Mouse (Mus musculus) C2C12 (cell line): ENCODE results near the gene Tnni3k. TPM values are rescaled to one million over a fixed set of nuclear protein-coding genes. Genes with fewer than 3 reads are reported as not detected.

Source experiments
- H3K27me3 ChIP-seq: one replicate; pipeline ENCODE4 v1.6.1; 2011; ENCODE audit not compliant: control insufficient read depth, insufficient read depth, insufficient read length
- H3K36me3 ChIP-seq: one replicate; pipeline ENCODE4 v1.6.1; 2011; ENCODE audit not compliant: control insufficient read depth, insufficient read depth
- H3K4me3 ChIP-seq: one replicate; pipeline ENCODE4 v1.5.1; 2011; ENCODE audit warnings: mild to moderate bottlenecking, control low read depth; ENCODE audit not compliant: poor library complexity, insufficient read depth, severe bottlenecking
- H3K79me2 ChIP-seq: one replicate; pipeline ENCODE4 v1.6.1; 2011; ENCODE audit not compliant: control insufficient read depth, insufficient read depth
- H3K79me3 ChIP-seq: one replicate; pipeline ENCODE4 v1.6.1; 2011; ENCODE audit warnings: low read depth, control low read depth
- H3ac ChIP-seq: one replicate; pipeline ENCODE3; 2011; ENCODE audit warnings: low read depth; ENCODE audit not compliant: control insufficient read depth, insufficient read length
- CEBPB ChIP-seq: IDR thresholded peaks from one replicate; pipeline ENCODE4 v1.6.1; 2011; ENCODE audit warnings: low read depth, mild to moderate bottlenecking, control low read depth, moderate library complexity
- CTCF ChIP-seq: IDR thresholded peaks from one replicate; pipeline ENCODE4 v1.5.1; 2011; ENCODE audit not compliant: control insufficient read depth, insufficient read depth, insufficient read length
- FOSL1 ChIP-seq: IDR thresholded peaks from one replicate; pipeline ENCODE4 v1.8.0; 2011; ENCODE audit warnings: mild to moderate bottlenecking, low read length; ENCODE audit not compliant: poor library complexity, insufficient read depth, severe bottlenecking
- MAX ChIP-seq: IDR thresholded peaks from one replicate; pipeline ENCODE4 v1.6.1; 2011; ENCODE audit warnings: mild to moderate bottlenecking, control low read depth
- MYOD1 ChIP-seq: IDR thresholded peaks from one replicate; pipeline ENCODE4 v1.6.1; 2011; ENCODE audit warnings: low read depth; ENCODE audit not compliant: control insufficient read depth, insufficient read length
- MYOG ChIP-seq: IDR thresholded peaks from one replicate; pipeline ENCODE4 v1.6.1; 2011; ENCODE audit not compliant: control insufficient read depth, insufficient read length; ENCODE audit errors: extremely low read depth
- USF1 ChIP-seq: IDR thresholded peaks from one replicate; pipeline ENCODE4 v1.6.1; 2011; ENCODE audit warnings: low read depth, mild to moderate bottlenecking, control low read depth, moderate library complexity
- polyA plus RNA-seq: library from polyadenylated mRNA; unstranded; fragments of >200 nt; fragmentation: generic; extraction: Trizol; gene quantifications from one replicate; pipeline ENCODE4 v1.2.1, GENCODE M21; 2012; ENCODE audit warnings: missing spikeins

Tnni3k gene
- polyA plus RNA-seq, 1 experiment = 0.30 TPM

DNA sequence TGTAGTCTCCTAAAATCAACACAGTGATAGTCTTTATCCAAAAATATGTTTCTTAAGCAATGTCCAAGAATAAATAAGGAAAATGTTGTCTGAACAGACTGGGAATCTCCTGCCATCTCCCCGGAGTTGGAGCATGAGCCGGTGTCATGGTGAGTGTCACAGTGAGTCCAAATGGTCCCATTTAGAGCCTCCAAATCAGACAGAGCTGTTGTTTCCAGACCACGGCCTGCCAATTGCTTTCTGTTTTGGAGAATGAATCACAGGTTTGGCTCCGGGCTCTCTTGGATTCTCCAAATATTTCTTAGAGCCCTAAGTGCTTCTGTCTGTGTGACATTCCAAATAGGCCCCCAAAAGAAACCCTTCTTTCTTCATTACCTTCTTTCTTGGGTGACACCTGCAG, 256.4 kb downstream of the Tnni3k start:
- no peak overlapping the region for H3ac ChIP-seq
- no peaks in the 10 kb centered on the region for H3K79me2 ChIP-seq
- TF ChIP-seq MYOG = no peak
- no peak for TF ChIP-seq CTCF
- no peak for TF ChIP-seq USF1
- no peak for TF ChIP-seq FOSL1
- no peak for TF ChIP-seq MAX
- no peak for TF ChIP-seq MYOD1
- TF ChIP-seq CEBPB = no peak
- H3K4me3 ChIP-seq = no peak overlapping the region
- no peaks in the 10 kb centered on the region for H3K36me3 ChIP-seq
- no peaks in the 10 kb centered on the region for H3K79me3 ChIP-seq
- H3K27me3 ChIP-seq = no peaks in the 10 kb centered on the region

DNA sequence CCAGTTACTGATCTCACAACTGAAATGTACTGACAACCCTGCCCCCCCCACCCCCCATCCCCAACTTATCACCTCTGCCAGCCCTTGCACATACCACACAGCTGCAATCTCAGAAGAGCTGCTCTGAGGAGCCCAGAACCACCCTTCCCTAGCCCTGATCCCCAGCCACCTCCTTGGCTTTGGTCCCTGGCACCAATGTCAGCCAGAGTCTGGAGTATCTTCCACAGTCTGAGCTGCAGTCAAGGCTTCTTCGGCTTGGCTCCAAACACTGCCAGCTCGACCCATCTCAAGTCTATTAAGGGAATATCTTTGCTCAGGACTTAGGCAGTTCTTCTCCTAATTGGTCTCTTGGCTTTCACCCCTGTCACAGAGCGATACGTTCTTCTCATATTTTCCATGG, 261.6 kb downstream of the Tnni3k start:
- H3K36me3 ChIP-seq = no peaks in the 10 kb centered on the region
- no peaks in the 10 kb centered on the region for H3K27me3 ChIP-seq
- H3K79me3 ChIP-seq = no peaks in the 10 kb centered on the region
- H3K4me3 ChIP-seq = no peak overlapping the region
- TF ChIP-seq MYOD1 (no peak), USF1 (no peak), FOSL1 (no peak), CEBPB (no peak), CTCF (no peak), MYOG (no peak), MAX (no peak)
- no peaks in the 10 kb centered on the region for H3K79me2 ChIP-seq
- H3ac ChIP-seq = no peak overlapping the region

DNA sequence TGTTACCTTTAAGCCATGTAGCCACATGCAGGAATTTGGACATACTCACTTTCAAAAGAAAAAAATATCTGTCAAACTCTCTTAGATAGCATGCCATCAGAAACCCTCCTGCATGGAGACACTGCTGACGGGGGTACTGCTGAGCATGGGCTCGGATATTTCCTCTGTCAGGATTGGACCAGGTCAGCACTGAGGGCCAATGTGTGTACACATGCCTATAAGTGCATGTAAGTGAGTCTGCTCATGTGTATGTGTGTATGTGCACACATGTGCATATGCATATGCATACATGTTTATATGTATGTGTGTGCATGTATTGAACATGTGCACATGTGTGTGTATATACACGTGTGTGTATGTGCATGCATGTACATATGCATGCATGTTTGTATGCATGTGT, 267.6 kb downstream of the Tnni3k start:
- Histone ChIP-seq H3ac (no peak overlapping the region), H3K79me3 (no peaks in the 10 kb centered on the region), H3K36me3 (no peaks in the 10 kb centered on the region), H3K27me3 (no peaks in the 10 kb centered on the region), H3K79me2 (no peaks in the 10 kb centered on the region), H3K4me3 (no peak overlapping the region)
- TF ChIP-seq MYOD1 (no peak), USF1 (no peak)

DNA sequence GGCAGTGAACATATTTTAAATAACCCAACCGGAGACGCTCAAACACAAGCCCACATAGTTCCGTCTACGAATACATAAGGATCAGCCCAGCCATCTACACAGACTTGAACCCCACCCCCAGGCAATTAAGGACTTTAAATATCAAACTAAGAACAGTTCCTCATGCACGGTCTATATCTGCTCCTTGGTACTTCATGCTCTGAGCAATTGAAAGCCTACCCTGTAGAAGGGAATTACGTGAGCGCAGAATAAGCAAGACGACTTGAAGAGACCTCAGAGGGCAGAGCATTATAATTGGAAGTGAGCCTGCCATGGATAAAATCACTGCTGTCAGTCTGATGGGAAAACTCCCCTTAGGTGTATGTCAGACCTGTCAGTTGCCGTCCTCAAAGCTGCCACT, 268.9 kb downstream of the Tnni3k start:
- TF ChIP-seq MAX (no peak), MYOD1 (no peak), CEBPB (no peak), FOSL1 (no peak)
- Histone ChIP-seq H3K79me3 (no peaks in the 10 kb centered on the region), H3K36me3 (no peaks in the 10 kb centered on the region)

DNA sequence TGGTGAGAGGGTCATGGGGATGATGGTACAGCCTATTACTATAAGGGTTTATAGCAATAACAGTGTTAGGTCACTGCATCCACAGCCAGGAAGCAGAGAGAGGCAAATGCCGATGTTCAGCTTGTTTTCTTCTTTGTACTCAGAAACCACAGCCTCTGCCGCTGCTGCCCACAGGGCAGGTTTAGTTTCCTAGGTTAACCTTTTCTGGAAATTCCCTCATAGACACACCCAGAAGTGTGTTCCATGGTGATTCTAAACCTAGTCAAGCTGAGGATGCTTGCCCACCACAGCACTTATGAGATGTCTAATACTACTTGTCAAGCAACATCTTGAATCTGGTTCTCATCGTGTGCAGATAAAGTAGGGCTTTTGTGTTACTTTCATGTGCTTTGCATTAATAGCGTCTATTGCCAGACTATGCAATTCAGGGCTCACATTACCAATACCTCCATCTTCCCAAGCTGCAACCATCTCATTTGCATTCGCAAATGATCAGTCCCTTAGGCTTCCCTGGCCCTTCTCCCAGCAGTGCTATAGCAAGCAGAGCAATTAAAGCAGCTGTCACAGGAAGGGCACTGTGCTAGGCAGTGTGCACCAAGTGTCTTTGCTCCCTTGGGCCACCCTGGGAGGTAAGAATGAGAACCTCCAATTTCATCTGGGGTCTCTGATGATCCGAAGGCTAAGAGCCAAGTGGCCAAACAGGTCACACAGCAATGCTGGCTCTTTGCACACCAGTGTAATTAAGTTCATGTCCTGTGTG, 276.2 kb downstream of the Tnni3k start:
- no peaks in the 10 kb centered on the region for H3K36me3 ChIP-seq
- peaks cover 4% of the 10 kb centered on the region for H3K27me3 ChIP-seq
- no peak for TF ChIP-seq USF1
- H3K79me2 ChIP-seq = no peaks in the 10 kb centered on the region
- H3ac ChIP-seq = no peak overlapping the region
- no peaks in the 10 kb centered on the region for H3K79me3 ChIP-seq
- no peak overlapping the region for H3K4me3 ChIP-seq

More for the DNA sequence above, 268.9 kb downstream of the Tnni3k start:
- H3K27me3 ChIP-seq = peaks cover under 1% of the 10 kb centered on the region
- no peak overlapping the region for H3K4me3 ChIP-seq
- no peak overlapping the region for H3ac ChIP-seq
- no peaks in the 10 kb centered on the region for H3K79me2 ChIP-seq

DNA sequence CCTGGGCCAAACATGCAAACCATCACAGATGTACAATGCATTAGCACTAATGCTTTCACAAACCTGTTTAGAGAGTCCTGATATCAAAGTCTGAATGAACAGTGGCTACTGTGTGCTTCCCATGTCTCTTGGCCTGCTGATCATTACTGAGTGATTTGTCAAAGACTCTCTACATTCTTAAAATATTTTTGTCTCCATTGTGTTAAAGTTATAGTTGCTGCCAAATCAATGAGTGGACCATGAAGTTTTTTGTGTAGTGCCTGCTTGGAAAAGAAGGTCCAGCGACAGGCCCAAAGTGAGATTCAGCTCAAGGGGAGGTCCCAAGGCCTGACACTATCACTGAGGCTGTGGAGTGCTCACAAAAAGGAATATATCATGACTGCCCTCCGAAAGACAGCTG, 283.6 kb downstream of the Tnni3k start:
- TF ChIP-seq USF1 (no peak), CEBPB (no peak), MAX (no peak), MYOG (no peak), MYOD1 (no peak), CTCF (no peak), FOSL1 (no peak)
- Histone ChIP-seq H3ac (no peak overlapping the region), H3K36me3 (no peaks in the 10 kb centered on the region), H3K4me3 (no peak overlapping the region), H3K27me3 (no peaks in the 10 kb centered on the region), H3K79me2 (no peaks in the 10 kb centered on the region), H3K79me3 (no peaks in the 10 kb centered on the region)
